Mouse (Mus musculus) liver, postnatal 0 days (tissue): ENCODE data around the gene Pxdn. TPM values are rescaled to one million over a fixed set of nuclear protein-coding genes. Genes with fewer than 3 reads are reported as not detected.
A peak's percentile ranks its signal among the peaks of the same experiment; 100 is the strongest.

ENCODE experiments used
- ATAC-seq: fragments of 200-750 bp; cut with Nextera tagmentation; 2 replicates; pipeline ENCODE4 v1.8.0; 2017; ENCODE audit warnings: mild to moderate bottlenecking, moderate library complexity
- DNase-seq: peaks from one replicate; pipeline ENCODE4 v3.0.0-alpha.2; 2016
- H3K27ac ChIP-seq: fragments of 300-500 bp; sonication (generic); 2 replicates; pipeline ENCODE4 v1.5.1; 2014; ENCODE audit warnings: antibody characterized with exemption, moderate library complexity, mild to moderate bottlenecking, low read depth
- H3K27me3 ChIP-seq: fragments of 300-500 bp; sonication (generic); 2 replicates; pipeline ENCODE4 v1.6.1; 2014; ENCODE audit warnings: low read length, control low read depth, mixed read lengths; ENCODE audit not compliant: insufficient read depth
- H3K36me3 ChIP-seq: fragments of 300-500 bp; sonication (generic); replicated peaks from 2 replicates; pipeline ENCODE4 v1.6.1; 2014; ENCODE audit warnings: mild to moderate bottlenecking, control low read depth, low read length, moderate library complexity, mixed read lengths; ENCODE audit not compliant: insufficient read depth
- H3K4me1 ChIP-seq: fragments of 300-500 bp; sonication (generic); 2 replicates; pipeline ENCODE4 v1.6.1; 2014; ENCODE audit warnings: antibody characterized with exemption, mild to moderate bottlenecking, control low read depth; ENCODE audit not compliant: insufficient read depth
- H3K4me2 ChIP-seq: fragments of 300-500 bp; sonication (generic); 2 replicates; pipeline ENCODE4 v1.6.1; 2014; ENCODE audit warnings: low read depth, mild to moderate bottlenecking, low read length, moderate library complexity, mixed read lengths
- H3K4me3 ChIP-seq: fragments of 300-500 bp; sonication (generic); 2 replicates; pipeline ENCODE4 v1.5.1; 2014; ENCODE audit warnings: low read depth, low read length
- H3K9ac ChIP-seq: fragments of 300-500 bp; sonication (generic); replicated peaks from 2 replicates; pipeline ENCODE4 v1.6.1; 2014; ENCODE audit warnings: mild to moderate bottlenecking, moderate library complexity
- H3K9me3 ChIP-seq: fragments of 300-500 bp; sonication (generic); 2 replicates; pipeline ENCODE4 v1.6.1; 2016; ENCODE audit warnings: mild to moderate bottlenecking, control low read depth, low read length, mixed read lengths
- CTCF ChIP-seq: sonication (generic); IDR thresholded peaks from 2 replicates; pipeline ENCODE4 v1.5.1; 2016; ENCODE audit warnings: antibody characterized with exemption, low read depth
- EP300 ChIP-seq: IDR thresholded peaks from 2 replicates; pipeline ENCODE4 v1.6.1; 2016; ENCODE audit warnings: antibody characterized with exemption, low read depth, mild to moderate bottlenecking
- WGBS: fragments of 180-500 bp; shearing (Covaris S2); extraction: QIAGEN DNeasy Blood & Tissue Kit; methylation state at CpG from one replicate; pipeline ENCODE4 v1.1.7; 2014; ENCODE audit not compliant: insufficient replicate concordance; 5-methylcytosine and 5-hydroxymethylcytosine counted together
- polyA plus RNA-seq: library from polyadenylated mRNA; unstranded; fragments of >200 nt; fragmentation: Nextera tagmentation; extraction: Ambion mirVana; gene quantifications from 2 replicates; pipeline ENCODE4 v1.2.1, GENCODE M21; 2015

Gene Pxdn
- polyA plus RNA-seq, result 4.9 TPM in 2 replicates

- H3K4me1 ChIP-seq, result no peaks in the 10 kb centered on the region
- H3K4me2 ChIP-seq, result peak within 1 kb of the TSS; percentile 52
- H3K27ac ChIP-seq, result peak within 1 kb of the TSS; percentile 34; the same call in 1 of the 2 replicates
- peaks cover 15% of the 10 kb centered on the region for H3K27me3 ChIP-seq
- DNase-seq (no peak), ATAC-seq (no peak)
- peak within 1 kb of the TSS; percentile 21; the same call in 1 of the 2 replicates for H3K9ac ChIP-seq
- H3K4me3 ChIP-seq, result peak within 1 kb of the TSS; percentile 42
- WGBS, result 30% methylated on average over 8 of the region's 8 CpGs
- TF ChIP-seq CTCF (no peak), EP300 (no peak)
- H3K9me3 ChIP-seq, result no peaks in the 10 kb centered on the region
- H3K36me3 ChIP-seq, result no peaks in the 10 kb centered on the region
These were observed at the start of gene Pxdn for GRCm38 (mm10) chr12:29937308-29937707. Pxdn (plus strand) TSS chr12:29937608.

- Histone ChIP-seq H3K36me3 (no peaks in the 10 kb centered on the region), H3K27me3 (peaks cover 27% of the 10 kb centered on the region), H3K9me3 (no peaks in the 10 kb centered on the region), H3K27ac (no peak overlapping the region), H3K9ac (no peak overlapping the region), H3K4me1 (no peaks in the 10 kb centered on the region), H3K4me2 (no peak overlapping the region), H3K4me3 (no peak overlapping the region)
- 16% methylated on average over 3 of the region's 3 CpGs for WGBS
- TF ChIP-seq CTCF, result peak; percentile 71
- no peak for TF ChIP-seq EP300
- no peak for ATAC-seq
- peak; percentile 23 for DNase-seq
These were observed 42.7 kb upstream of the Pxdn start for GRCm38 (mm10) chr12:29894669-29895068.

GRCm38 (mm10) chr12:29897533-29898085 lies 39.8 kb upstream of the Pxdn start:
- H3K4me3 ChIP-seq, result no peak overlapping the region
- H3K9ac ChIP-seq, result no peak overlapping the region
- DNase-seq (no peak), ATAC-seq (no peak)
- 76% methylated on average over 3 of the region's 3 CpGs for WGBS
- H3K4me1 ChIP-seq, result no peaks in the 10 kb centered on the region
- H3K9me3 ChIP-seq, result no peaks in the 10 kb centered on the region
- H3K27ac ChIP-seq, result no peak overlapping the region
- peaks cover 16% of the 10 kb centered on the region; the same call in 1 of the 2 replicates for H3K27me3 ChIP-seq
- no peak overlapping the region for H3K4me2 ChIP-seq
- H3K36me3 ChIP-seq, result no peaks in the 10 kb centered on the region
- no peak for TF ChIP-seq EP300
- no peak for TF ChIP-seq CTCF

GRCm38 (mm10) chr12:29904101-29904874 lies 33.1 kb upstream of the Pxdn start:
- Histone ChIP-seq H3K36me3 (no peaks in the 10 kb centered on the region), H3K27me3 (0 out of 2 replicates have a peak, but pooled peaks cover 7% of the 10 kb centered on the region), H3K4me2 (no peak overlapping the region), H3K9ac (no peak overlapping the region), H3K4me3 (no peak overlapping the region), H3K27ac (no peak overlapping the region), H3K9me3 (no peaks in the 10 kb centered on the region), H3K4me1 (no peaks in the 10 kb centered on the region)
- ATAC-seq (no peak), DNase-seq (no peak)
- WGBS, result 57% methylated on average over 4 of the region's 4 CpGs
- TF ChIP-seq EP300 (no peak), CTCF (no peak)

GRCm38 (mm10) chr12:29907056-29907455 lies 30.4 kb upstream of the Pxdn start:
- Histone ChIP-seq H3K4me3 (no peak overlapping the region), H3K27me3 (0 out of 2 replicates have a peak, but pooled peaks cover 3% of the 10 kb centered on the region), H3K4me1 (no peaks in the 10 kb centered on the region), H3K36me3 (no peaks in the 10 kb centered on the region), H3K4me2 (no peak overlapping the region), H3K27ac (no peak overlapping the region), H3K9me3 (no peaks in the 10 kb centered on the region), H3K9ac (no peak overlapping the region)
- DNase-seq (peak; percentile 17), ATAC-seq (no peak)
- 29% methylated on average over 2 of the region's 2 CpGs for WGBS
- TF ChIP-seq CTCF, result peak; percentile 63
- no peak for TF ChIP-seq EP300

GRCm38 (mm10) chr12:29916139-29916538 lies 21.3 kb upstream of the Pxdn start:
- Histone ChIP-seq H3K4me3 (no peak overlapping the region), H3K36me3 (no peaks in the 10 kb centered on the region), H3K4me2 (no peak overlapping the region), H3K27me3 (no peaks in the 10 kb centered on the region), H3K9ac (no peak overlapping the region), H3K4me1 (no peaks in the 10 kb centered on the region), H3K9me3 (no peaks in the 10 kb centered on the region), H3K27ac (no peak overlapping the region)
- DNase-seq (no peak), ATAC-seq (no peak)
- WGBS, result 62% methylated on average over 3 of the region's 3 CpGs
- TF ChIP-seq EP300 (no peak), CTCF (no peak)
